Mouse (Mus musculus) liver, embryonic 18 days (tissue): ENCODE data around the gene Olfr1046. TPM values are rescaled to one million over a fixed set of nuclear protein-coding genes. Genes with fewer than 3 reads are reported as not detected.

Experiments
- polyA plus RNA-seq: library from polyadenylated mRNA; depleted of rRNA; stranded (reverse); fragments of >200 nt; gene quantifications from 2 replicates; pipeline ENCODE4 v1.2.3, GENCODE M21; 2012; rRNA removed

The Olfr1046 gene
- not detected in 2 replicates for polyA plus RNA-seq

GRCm38 (mm10) chr2:86219214-86219613 lies at the start of gene Olfr1046:
Olfr1046 (minus strand) TSS chr2:86219314.

GRCm38 (mm10) chr2:86258228-86258627 lies 39.1 kb upstream of the Olfr1046 start, which contains the start of gene Olfr1049:
Olfr1049 (minus strand) TSS chr2:86258328.

DNA sequence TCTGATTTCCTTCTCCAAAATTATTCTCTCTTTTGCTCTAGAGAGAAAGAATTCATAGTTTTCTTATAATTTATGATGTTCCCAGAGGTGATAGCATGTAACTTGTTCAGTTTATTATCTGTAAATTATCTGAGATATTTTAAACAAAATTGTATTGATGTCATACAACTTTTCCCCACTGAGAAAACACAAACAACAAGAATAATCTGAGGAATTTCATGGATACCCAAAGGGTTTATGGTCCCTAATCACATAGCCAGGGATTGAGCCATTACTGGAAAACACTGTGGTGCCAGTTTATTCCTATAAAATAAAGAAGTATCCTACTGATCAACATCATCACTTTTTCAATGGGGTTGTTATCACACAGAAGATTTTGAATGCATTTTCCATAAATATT lies 21.1 kb upstream of the Olfr1046 start, which contains the start of gene Olfr1048:
Olfr1048 (minus strand) TSS at position 101 of the 400 bp plus-strand sequence.

DNA sequence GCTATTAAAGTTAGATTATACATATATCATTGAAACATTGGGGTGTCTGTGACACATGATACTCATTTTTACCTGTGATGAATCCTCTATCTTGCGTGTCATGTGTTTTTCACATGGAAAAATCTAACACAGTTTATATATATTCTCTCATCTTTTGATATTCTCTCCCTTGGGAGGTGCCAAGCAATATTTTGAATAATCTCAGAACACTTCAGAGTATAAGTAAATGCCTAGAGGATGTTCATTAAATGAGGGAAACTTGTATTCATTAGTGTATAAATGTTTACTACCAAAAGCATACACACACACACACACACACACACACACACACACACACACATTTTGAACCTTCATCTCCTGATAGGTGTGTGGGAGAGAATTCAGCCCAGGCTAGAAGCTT lies 12.2 kb upstream of the Olfr1046 start, which contains the start of gene Olfr1047:
Olfr1047 (minus strand) TSS at position 101 of the 400 bp plus-strand sequence.

GRCm38 (mm10) chr2:86202909-86203308 lies 16.2 kb downstream of the Olfr1046 start, which contains the start of gene Olfr1045:
Olfr1045 (minus strand) TSS chr2:86203009.

GRCm38 (mm10) chr2:86185583-86185982 lies 33.5 kb downstream of the Olfr1046 start, which contains the start of gene Olfr52:
Olfr52 (minus strand) TSS chr2:86185683.

DNA sequence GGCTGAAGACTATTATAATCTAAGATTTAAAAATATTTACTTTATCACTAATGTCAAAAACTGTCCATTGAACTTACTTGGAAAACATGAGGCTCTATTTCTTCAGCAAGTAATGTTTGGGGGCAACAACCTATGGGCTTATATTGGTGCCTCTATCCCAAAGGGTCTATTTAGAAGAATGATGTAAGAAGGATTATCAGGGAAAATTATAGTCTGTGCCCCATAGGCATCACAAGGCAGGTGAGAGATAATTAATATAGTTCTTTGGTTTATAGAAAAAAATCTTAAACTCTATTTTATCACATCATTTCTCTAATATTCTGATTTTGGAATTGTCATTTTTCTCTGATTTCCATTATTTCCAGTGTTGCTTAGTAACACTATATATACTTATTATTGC lies 41.4 kb downstream of the Olfr1046 start, which contains the start of gene Olfr1044:
Olfr1044 (minus strand) TSS at position 101 of the 400 bp plus-strand sequence.

GRCm38 (mm10) chr2:86167422-86167821 lies 51.7 kb downstream of the Olfr1046 start, which contains the start of gene Olfr1043:
Olfr1043 (minus strand) TSS chr2:86167522.

Other genes starting within 250 kb of the Olfr1046 start
- not detected in 2 replicates for gene Olfr1029, start 245.4 kb downstream of the Olfr1046 start, polyA plus RNA-seq
- not detected in 2 replicates for gene Olfr1030, start 240.0 kb downstream of the Olfr1046 start, polyA plus RNA-seq
- gene Olfr1031, start 229.0 kb downstream of the Olfr1046 start, polyA plus RNA-seq, result not detected in 2 replicates
- not detected in 2 replicates for gene Olfr1032, start 213.8 kb downstream of the Olfr1046 start, polyA plus RNA-seq
- gene Olfr1033, start 198.7 kb downstream of the Olfr1046 start, polyA plus RNA-seq, result 3.3 and 3.4 TPM in 2 replicates
- gene Olfr1034, start 173.5 kb downstream of the Olfr1046 start, polyA plus RNA-seq, result 0.94 and 1.0 TPM in 2 replicates
- gene Olfr1036, start 145.3 kb downstream of the Olfr1046 start, polyA plus RNA-seq, result not detected in 2 replicates
- not detected in 2 replicates for gene Olfr1037, start 131.9 kb downstream of the Olfr1046 start, polyA plus RNA-seq
- gene Olfr1039, start 83.4 kb downstream of the Olfr1046 start, polyA plus RNA-seq, result not detected in 2 replicates
- gene Olfr1040, start 72.6 kb downstream of the Olfr1046 start, polyA plus RNA-seq, result not detected in 2 replicates
- gene Olfr1042, start 57.5 kb downstream of the Olfr1046 start, polyA plus RNA-seq, result not detected in 2 replicates
- not detected in 2 replicates for gene Olfr1043, start 51.8 kb downstream of the Olfr1046 start, polyA plus RNA-seq
- not detected in 2 replicates for gene Olfr1044, start 41.5 kb downstream of the Olfr1046 start, polyA plus RNA-seq
- gene Olfr52, start 33.6 kb downstream of the Olfr1046 start, polyA plus RNA-seq, result not detected in 2 replicates
- not detected in 2 replicates for gene Olfr1045, start 16.3 kb downstream of the Olfr1046 start, polyA plus RNA-seq
- not detected in 2 replicates for gene Olfr1047, start 12.1 kb upstream of the Olfr1046 start, polyA plus RNA-seq
- not detected in 2 replicates for gene Olfr1048, start 21.0 kb upstream of the Olfr1046 start, polyA plus RNA-seq
- not detected in 2 replicates for gene Olfr1049, start 39.0 kb upstream of the Olfr1046 start, polyA plus RNA-seq
- not detected in 2 replicates for gene Olfr1051, start 59.8 kb upstream of the Olfr1046 start, polyA plus RNA-seq
- not detected in 2 replicates for gene Olfr1052, start 73.1 kb upstream of the Olfr1046 start, polyA plus RNA-seq
- not detected in 2 replicates for gene Olfr1053, start 96.0 kb upstream of the Olfr1046 start, polyA plus RNA-seq
- not detected in 2 replicates for gene Olfr1054, start 116.1 kb upstream of the Olfr1046 start, polyA plus RNA-seq
- not detected in 2 replicates for gene Olfr1055, start 131.0 kb upstream of the Olfr1046 start, polyA plus RNA-seq
- not detected in 2 replicates for gene Olfr1056, start 143.2 kb upstream of the Olfr1046 start, polyA plus RNA-seq
- gene Olfr1057, start 159.1 kb upstream of the Olfr1046 start, polyA plus RNA-seq, result not detected in 2 replicates
- gene Olfr1058, start 169.2 kb upstream of the Olfr1046 start, polyA plus RNA-seq, result not detected in 2 replicates
- not detected in 2 replicates for gene Olfr1061, start 194.7 kb upstream of the Olfr1046 start, polyA plus RNA-seq
- not detected in 2 replicates for gene Olfr1062, start 207.4 kb upstream of the Olfr1046 start, polyA plus RNA-seq
- not detected in 2 replicates for gene Olfr1065, start 231.3 kb upstream of the Olfr1046 start, polyA plus RNA-seq
- not detected in 2 replicates for gene Olfr1066, start 237.0 kb upstream of the Olfr1046 start, polyA plus RNA-seq